Mouse (Mus musculus): ENCODE data around the gene Vmn2r100.

The Vmn2r100 gene

GRCm38 (mm10) chr17:19504432-19504831, at the start of gene Vmn2r100:
Gene Vmn2r100 (plus strand): TSS chr17:19504732.
- no peak for DNase-seq

- no peak for DNase-seq
These were observed 21.7 kb upstream of the Vmn2r100 start for GRCm38 (mm10) chr17:19482866-19483265.

GRCm38 (mm10) chr17:19576927-19577326, 72.4 kb downstream of the Vmn2r100 start, which contains the start of gene Vmn2r101:
Gene Vmn2r101 (plus strand): TSS chr17:19577227.
- DNase-seq = no peak

All from retina, postnatal 1 day (tissue).